Mouse (Mus musculus): Measurements from ENCODE around the gene Htt.
"Not testable (repeated sequence)": the region's sequence is repeated elsewhere in the genome, so short reads cannot be mapped to it uniquely, and the experiment has no call there.

The Htt gene

GRCm38 (mm10) chr5:34761509-34761908 lies at the start of gene Htt:
TSS of gene Htt (plus strand) at chr5:34761740.
- DNase-seq (ENCODE audit: low spot score in 2 of 2), result peak; percentile 95 to 96

- not testable (repeated sequence) for DNase-seq (ENCODE audit: low spot score in 2 of 2)
Observed at GRCm38 (mm10) chr5:34714371-34714770, 47.2 kb upstream of the Htt start.

DNA sequence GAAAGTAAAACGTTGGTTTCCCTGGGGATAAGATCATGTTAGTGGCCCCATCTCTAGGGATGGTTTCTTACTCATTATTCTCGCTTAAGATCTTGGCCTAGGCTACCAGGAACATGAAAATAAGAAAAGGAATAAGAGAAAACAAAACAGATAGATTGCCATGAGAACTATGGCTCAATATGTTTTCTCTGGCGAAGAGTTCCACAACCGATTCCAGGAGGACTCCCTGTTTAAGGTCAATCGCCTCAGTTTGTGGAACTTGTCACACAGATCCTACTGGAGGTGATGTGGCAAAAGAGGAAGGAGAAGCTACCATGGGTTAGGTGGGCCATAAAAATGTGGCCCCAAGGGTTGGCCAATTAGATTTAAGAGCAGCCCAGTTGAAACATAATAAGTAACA lies 46.7 kb upstream of the Htt start:
- no peak for DNase-seq (ENCODE audit: low spot score in 2 of 2)

- peak in 1 of 2 experiments; percentile 6 for DNase-seq (ENCODE audit: low spot score in 2 of 2)
Observed at GRCm38 (mm10) chr5:34729141-34729540, 32.4 kb upstream of the Htt start.

DNA sequence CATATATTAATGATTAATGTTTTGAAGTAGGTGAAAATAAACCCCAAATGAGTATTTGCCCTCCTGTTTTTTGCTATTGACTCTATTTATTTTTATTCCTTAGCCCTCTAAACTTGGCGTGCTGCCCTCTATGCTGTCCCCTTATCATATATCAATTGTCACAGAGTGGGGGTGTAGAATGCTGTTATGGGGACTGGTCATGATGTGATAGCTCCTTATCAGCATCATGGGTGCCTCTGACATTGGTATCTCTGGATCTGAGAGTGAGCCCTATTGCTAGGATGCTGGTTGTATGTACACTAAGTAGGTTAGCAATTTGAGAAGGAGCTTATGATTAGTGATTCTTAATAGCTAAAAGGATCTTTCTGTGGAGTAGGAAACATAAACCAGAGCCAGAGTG lies 31.3 kb upstream of the Htt start:
- no peak for DNase-seq (ENCODE audit: low spot score in 2 of 2)

GRCm38 (mm10) chr5:34751477-34751876 lies 10.1 kb upstream of the Htt start:
- DNase-seq (ENCODE audit: low spot score in 2 of 2), result no peak

- DNase-seq (ENCODE audit: low spot score in 2 of 2), result no peak
Observed at GRCm38 (mm10) chr5:34758762-34759161, 2.8 kb upstream of the Htt start.

DNA sequence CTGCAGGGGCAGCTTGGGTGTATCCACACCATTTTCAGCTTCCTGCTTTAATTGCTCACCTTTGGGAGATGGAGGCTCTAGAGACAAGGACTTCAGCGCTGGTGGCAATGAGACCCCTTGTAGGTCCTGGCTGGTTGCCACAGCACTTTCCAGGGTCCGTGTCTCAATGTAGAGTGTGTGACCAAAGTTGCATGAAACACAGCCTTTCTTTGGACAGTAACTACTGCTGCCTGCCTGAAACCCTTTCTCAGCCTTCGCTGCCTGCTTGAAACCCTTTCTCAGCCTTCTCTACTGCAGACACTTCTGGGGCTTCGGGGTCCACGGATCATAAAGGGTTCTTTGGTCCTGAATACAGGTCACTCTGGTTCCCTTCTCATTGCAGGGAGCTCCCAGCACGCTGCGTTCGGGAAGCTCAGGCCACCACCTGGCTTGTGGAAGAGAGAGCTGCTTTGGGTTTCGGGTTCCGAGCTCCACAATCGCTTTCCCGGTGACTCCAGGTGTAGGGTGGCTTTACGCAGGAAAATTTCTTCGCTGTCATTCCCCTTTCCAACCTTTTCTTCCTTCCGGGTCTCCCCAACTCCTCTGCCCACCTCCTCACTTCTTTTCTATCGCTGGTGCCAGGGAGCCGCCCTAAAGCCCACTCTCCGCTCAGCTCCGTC lies 561 bp upstream of the Htt start:
- peak in 1 of 2 experiments; percentile 21 for DNase-seq (ENCODE audit: low spot score in 2 of 2)

- peak; percentile 26 to 29 for DNase-seq (ENCODE audit: low spot score in 2 of 2)
Observed at GRCm38 (mm10) chr5:34761934-34762611, 533 bp downstream of the Htt start.

DNA sequence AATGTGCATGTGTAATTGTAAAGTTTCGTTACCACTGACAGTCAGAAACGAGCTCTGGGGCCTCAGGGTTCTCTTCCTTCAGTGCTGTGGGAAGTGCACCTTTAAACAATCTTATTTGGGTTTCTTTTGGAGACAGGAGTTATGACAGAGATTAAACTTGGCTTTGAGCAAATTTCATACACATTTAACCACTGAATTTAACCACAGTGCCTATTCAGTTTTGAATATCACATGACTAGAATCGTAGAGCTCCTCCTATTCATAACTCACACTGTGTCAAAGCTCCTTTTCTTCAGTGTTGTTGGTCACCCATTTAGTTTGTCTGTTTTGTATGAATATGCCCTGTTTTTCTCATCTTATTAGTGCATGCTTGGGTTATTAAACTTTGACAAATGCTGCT lies 10.3 kb downstream of the Htt start:
- no peak for DNase-seq (ENCODE audit: low spot score in 2 of 2)

DNA sequence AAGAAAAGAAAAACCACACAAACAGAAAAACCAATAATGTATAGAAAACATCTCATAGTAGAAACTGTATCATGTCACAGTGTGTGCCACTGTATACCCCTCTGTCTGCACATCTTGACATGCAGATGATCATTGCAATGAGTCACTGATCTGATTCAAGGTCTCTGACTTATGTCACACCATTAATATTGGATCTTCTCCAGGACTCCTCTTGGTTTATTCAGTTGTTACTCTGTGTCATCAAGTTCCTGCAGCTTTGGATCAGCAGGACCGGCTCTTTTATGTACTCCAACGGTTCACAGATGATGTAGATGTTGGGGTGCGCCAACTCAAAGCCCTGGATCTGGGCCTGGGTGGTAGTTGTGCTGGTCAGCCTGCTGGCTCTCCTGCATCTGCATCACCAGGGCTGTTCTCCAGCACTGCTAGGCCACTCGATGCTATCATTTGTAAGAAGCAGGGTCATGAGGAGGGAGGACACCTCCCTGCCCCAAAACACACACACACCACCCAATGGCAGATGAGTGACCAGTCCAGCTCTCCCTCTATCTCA lies 11.2 kb downstream of the Htt start:
- DNase-seq (ENCODE audit: low spot score in 2 of 2), result no peak

DNA sequence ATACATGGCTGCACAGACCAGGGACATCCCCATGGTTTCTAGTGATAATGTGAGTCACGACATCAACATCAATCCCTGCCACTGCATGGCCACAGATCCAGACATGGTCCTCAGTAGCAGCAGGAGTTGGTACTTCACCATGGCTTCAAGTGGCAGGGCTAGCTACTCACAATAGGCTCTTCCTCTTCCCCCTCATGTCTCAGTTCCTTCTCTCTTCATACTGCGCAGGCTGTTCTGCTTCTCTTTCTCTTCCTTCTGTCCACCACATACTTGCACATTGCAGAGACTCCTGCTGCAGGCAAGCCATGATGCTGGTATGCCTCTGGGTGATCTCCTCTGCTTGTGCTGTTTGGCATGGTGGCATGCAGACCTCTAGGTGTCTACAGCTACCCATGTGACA lies 11.9 kb downstream of the Htt start:
- no peak for DNase-seq (ENCODE audit: low spot score in 2 of 2)

DNA sequence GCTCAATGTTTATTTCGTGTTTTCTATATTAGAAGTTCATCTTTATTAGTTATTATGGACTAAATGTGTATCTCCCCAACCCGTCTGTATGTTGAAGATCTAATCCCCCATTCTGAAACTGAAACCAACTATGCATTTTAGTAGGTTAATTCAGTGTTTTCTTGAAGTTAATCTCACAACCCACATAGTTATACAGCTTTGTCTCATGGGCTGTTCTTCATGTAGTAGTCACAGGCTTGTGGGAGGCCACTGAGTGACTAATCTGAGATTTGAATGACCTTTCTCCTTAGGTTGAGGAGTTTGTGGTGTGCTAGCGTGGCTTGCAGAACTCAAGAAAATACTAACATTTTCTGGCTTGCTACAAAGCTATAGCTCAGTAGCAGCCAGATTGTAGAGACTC lies 23.5 kb downstream of the Htt start:
- no peak for DNase-seq (ENCODE audit: low spot score in 2 of 2)

GRCm38 (mm10) chr5:34791141-34791540 lies 29.6 kb downstream of the Htt start:
- no peak for DNase-seq (ENCODE audit: low spot score in 2 of 2)

- DNase-seq (ENCODE audit: low spot score in 2 of 2), result no peak
Observed at GRCm38 (mm10) chr5:34800292-34800953, 38.9 kb downstream of the Htt start.

GRCm38 (mm10) chr5:34806038-34806437 lies 44.5 kb downstream of the Htt start:
- no peak for DNase-seq (ENCODE audit: low spot score in 2 of 2)

DNA sequence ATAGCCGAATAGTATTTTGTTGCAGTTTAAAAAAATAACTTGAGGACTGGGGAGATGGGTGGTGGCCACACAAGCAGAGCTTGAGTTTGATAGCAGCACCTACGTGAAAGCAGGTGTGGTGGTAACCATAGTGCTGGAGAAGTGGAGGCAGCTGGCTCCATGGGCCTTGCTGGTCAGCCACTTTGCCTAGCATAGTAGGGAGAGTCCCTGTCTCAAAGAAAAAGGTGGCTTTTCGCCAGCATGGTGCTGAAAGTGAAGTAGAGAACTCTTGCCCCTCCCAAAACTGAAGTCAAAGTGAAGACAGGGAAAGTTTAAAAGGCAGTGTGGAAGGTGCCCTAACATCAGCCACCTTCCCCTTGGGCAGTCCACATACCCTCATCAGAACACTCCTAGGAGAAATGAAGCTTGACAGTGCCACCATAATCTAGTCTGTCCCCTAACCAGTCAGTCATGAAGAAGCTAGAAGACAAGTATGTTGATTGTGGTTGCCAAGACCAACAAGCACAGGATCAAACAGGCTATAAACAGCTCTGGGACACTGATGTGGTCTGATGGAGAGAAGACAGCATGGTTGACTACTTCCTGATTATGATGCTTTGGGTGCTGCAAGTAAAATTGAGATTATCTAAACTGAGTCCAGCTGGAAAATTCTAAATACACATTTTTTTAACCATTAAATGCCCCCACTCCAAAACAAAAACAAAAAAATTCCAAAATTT lies 61.0 kb downstream of the Htt start:
- no peak for DNase-seq (ENCODE audit: low spot score in 2 of 2)

DNA sequence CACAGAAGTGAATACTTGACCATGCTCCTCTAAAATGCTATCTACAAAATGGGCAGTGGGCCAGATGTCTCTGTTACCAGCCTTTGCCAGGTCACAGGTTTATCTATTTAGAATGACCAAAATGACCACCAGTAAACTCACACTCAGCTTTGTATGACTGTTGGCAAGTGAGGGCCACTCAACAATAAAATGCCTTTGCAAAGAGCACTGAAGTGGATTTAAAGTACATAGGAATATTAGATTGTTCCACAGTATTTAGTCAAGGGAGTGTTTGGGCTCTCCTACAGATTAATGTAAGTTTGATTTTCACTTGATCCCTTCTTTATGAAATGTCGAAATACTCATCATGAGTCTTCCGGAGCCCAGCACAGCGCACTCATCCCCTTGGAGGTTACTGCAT lies 92.5 kb downstream of the Htt start:
- no peak for DNase-seq (ENCODE audit: low spot score in 2 of 2)

- DNase-seq (ENCODE audit: low spot score in 2 of 2), result no peak
Observed at GRCm38 (mm10) chr5:34865367-34865766, 103.8 kb downstream of the Htt start.

DNA sequence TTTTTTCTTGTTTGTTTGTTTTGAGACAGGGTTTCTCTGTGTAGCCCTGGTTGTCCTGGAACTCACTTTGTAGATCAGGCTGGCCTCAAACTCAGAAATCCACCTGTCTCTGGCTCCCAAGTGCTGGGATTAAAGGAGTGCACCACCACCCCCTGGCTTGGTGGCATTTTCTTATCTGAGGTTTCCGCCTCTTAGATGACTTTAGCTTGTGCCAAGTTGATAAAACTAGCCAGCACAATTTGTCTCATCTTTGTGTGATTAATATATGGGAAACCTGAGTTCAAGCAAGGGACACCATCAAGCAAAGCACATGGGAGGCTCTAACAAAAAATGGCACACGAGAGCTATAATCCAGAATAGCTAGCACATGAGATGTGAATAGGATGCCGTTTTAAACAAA lies 118.8 kb downstream of the Htt start:
- not testable (repeated sequence) for DNase-seq (ENCODE audit: low spot score in 2 of 2)

- no peak for DNase-seq (ENCODE audit: low spot score in 2 of 2)
Observed at GRCm38 (mm10) chr5:34881023-34881422, 119.5 kb downstream of the Htt start.

- DNase-seq (ENCODE audit: low spot score in 2 of 2), result no peak
Observed at GRCm38 (mm10) chr5:34885250-34885649, 123.7 kb downstream of the Htt start.
